Mouse (Mus musculus): ENCODE results near the gene 4930518I15Rik. TPM values are rescaled to one million over a fixed set of nuclear protein-coding genes. Genes with fewer than 3 reads are reported as not detected.
A peak's percentile ranks its signal among the peaks of the same experiment; 100 is the strongest.
"Not testable (repeated sequence)": the region's sequence is repeated elsewhere in the genome, so short reads cannot be mapped to it uniquely, and the experiment has no call there.

Gene 4930518I15Rik
- polyA plus RNA-seq, 1 experiment from 2014 or later, result 8.6 TPM

GRCm38 (mm10) chr2:156825128-156825527 is 32.6 kb downstream of the 4930518I15Rik start:
- H3K36me3 ChIP-seq (ENCODE audit: control insufficient read depth, insufficient read depth, low read length); DNase-seq (ENCODE audit: low spot score); H3K9ac ChIP-seq (ENCODE audit: low read depth, low read length); H3K27ac ChIP-seq (ENCODE audit: low read depth, low read length); ATAC-seq (ENCODE audit: low FRiP score); H3K4me3 ChIP-seq (ENCODE audit: low read depth, low read length); H3K27me3 ChIP-seq (ENCODE audit: control insufficient read depth, insufficient read depth, low read length); H3K4me1 ChIP-seq (replicated peaks; ENCODE audit: control insufficient read depth, insufficient read depth, low read length); H3K9me3 ChIP-seq (ENCODE audit: control insufficient read depth, low read length); H3K4me2 ChIP-seq (replicated peaks; ENCODE audit: low read depth, low read length): not testable (repeated sequence)
- 84% methylated on average over 6 of the region's 6 CpGs for WGBS

GRCm38 (mm10) chr2:156816116-156816515 is 41.6 kb downstream of the 4930518I15Rik start:
- Histone ChIP-seq H3K4me1 (replicated peaks; ENCODE audit: control insufficient read depth, insufficient read depth, low read length) (peaks cover 3% of the 10 kb centered on the region), H3K4me3 (ENCODE audit: low read depth, low read length) (no peak overlapping the region), H3K36me3 (ENCODE audit: control insufficient read depth, insufficient read depth, low read length) (no peaks in the 10 kb centered on the region), H3K4me2 (replicated peaks; ENCODE audit: low read depth, low read length) (no peak overlapping the region), H3K27ac (ENCODE audit: low read depth, low read length) (no peak overlapping the region), H3K9ac (ENCODE audit: low read depth, low read length) (no peak overlapping the region), H3K27me3 (ENCODE audit: control insufficient read depth, insufficient read depth, low read length) (no peaks in the 10 kb centered on the region), H3K9me3 (ENCODE audit: control insufficient read depth, low read length) (no peaks in the 10 kb centered on the region)
- DNase-seq (ENCODE audit: low spot score) (no peak), ATAC-seq (ENCODE audit: low FRiP score) (no peak)
- WGBS, result 77% methylated on average over 1 of the region's 1 CpGs

DNA sequence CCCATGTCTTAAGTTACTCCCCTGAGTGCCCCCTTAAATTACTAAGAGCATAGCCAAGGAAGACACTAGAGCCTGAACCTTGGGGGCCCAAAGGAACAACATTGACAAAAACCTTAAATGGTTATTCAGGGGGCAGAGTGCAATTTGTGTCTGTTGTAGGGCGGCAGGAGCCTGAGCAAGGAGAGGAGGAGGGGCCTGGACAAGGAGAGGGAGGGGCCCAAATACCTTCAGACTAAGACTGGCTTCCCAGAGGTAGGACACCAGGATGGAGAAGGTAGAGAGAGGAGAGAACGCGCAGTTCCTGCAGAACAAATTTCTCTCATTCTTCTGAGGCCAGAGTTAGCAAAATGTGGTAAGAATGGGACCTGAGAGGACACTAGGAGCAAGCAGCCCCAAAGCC is 42.3 kb downstream of the 4930518I15Rik start:
- H3K4me1 ChIP-seq (replicated peaks; ENCODE audit: control insufficient read depth, insufficient read depth, low read length), result peaks cover 3% of the 10 kb centered on the region
- no peak overlapping the region for H3K27ac ChIP-seq (ENCODE audit: low read depth, low read length)
- H3K4me2 ChIP-seq (replicated peaks; ENCODE audit: low read depth, low read length), result no peak overlapping the region
- H3K4me3 ChIP-seq (ENCODE audit: low read depth, low read length), result no peak overlapping the region
- H3K27me3 ChIP-seq (ENCODE audit: control insufficient read depth, insufficient read depth, low read length), result no peaks in the 10 kb centered on the region
- WGBS, result 61% methylated on average over 3 of the region's 3 CpGs
- no peak for ATAC-seq (ENCODE audit: low FRiP score)
- no peaks in the 10 kb centered on the region for H3K9me3 ChIP-seq (ENCODE audit: control insufficient read depth, low read length)
- no peaks in the 10 kb centered on the region for H3K36me3 ChIP-seq (ENCODE audit: control insufficient read depth, insufficient read depth, low read length)
- no peak overlapping the region for H3K9ac ChIP-seq (ENCODE audit: low read depth, low read length)
- DNase-seq (ENCODE audit: low spot score), result no peak

- DNase-seq (ENCODE audit: low spot score) (no peak), ATAC-seq (ENCODE audit: low FRiP score) (no peak)
- Histone ChIP-seq H3K4me2 (replicated peaks; ENCODE audit: low read depth, low read length) (no peak overlapping the region), H3K27ac (ENCODE audit: low read depth, low read length) (0 out of 2 replicates have a peak overlapping the region, but pooled peaks have one; percentile 33), H3K9me3 (ENCODE audit: control insufficient read depth, low read length) (no peaks in the 10 kb centered on the region), H3K36me3 (ENCODE audit: control insufficient read depth, insufficient read depth, low read length) (no peaks in the 10 kb centered on the region), H3K27me3 (ENCODE audit: control insufficient read depth, insufficient read depth, low read length) (no peaks in the 10 kb centered on the region), H3K4me3 (ENCODE audit: low read depth, low read length) (no peak overlapping the region), H3K9ac (ENCODE audit: low read depth, low read length) (no peak overlapping the region), H3K4me1 (replicated peaks; ENCODE audit: control insufficient read depth, insufficient read depth, low read length) (peaks cover 3% of the 10 kb centered on the region)
- WGBS, result 48% methylated on average over 5 of the region's 5 CpGs
These were observed 42.9 kb downstream of the 4930518I15Rik start for GRCm38 (mm10) chr2:156814893-156815292.

DNA sequence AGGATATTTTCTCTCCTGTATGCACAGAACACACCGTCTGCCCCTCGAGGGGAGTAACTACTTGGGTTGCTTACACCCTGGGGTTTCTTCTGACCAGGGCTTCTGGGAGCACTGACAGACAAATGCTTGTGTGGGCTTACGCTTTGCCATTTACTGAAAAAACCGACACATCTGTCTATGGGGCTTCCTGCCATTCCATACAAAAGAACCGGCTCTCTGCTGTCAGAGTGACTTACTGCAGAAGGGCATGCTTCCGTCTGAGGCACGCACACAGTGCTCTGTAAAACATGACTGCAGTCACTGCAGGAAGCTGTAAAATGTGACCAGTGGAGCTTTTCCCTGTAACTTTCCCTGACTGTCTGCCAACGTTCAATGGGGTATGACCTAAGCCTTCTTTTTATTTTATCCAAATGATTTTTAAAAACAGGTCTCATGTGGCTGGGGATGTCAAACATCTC is 43.4 kb downstream of the 4930518I15Rik start:
- ATAC-seq (ENCODE audit: low FRiP score) (no peak), DNase-seq (ENCODE audit: low spot score) (peak; percentile 29)
- Histone ChIP-seq H3K9ac (ENCODE audit: low read depth, low read length) (no peak overlapping the region), H3K4me1 (replicated peaks; ENCODE audit: control insufficient read depth, insufficient read depth, low read length) (peaks cover 3% of the 10 kb centered on the region), H3K4me3 (ENCODE audit: low read depth, low read length) (no peak overlapping the region), H3K27me3 (ENCODE audit: control insufficient read depth, insufficient read depth, low read length) (no peaks in the 10 kb centered on the region), H3K4me2 (replicated peaks; ENCODE audit: low read depth, low read length) (no peak overlapping the region), H3K9me3 (ENCODE audit: control insufficient read depth, low read length) (no peaks in the 10 kb centered on the region), H3K36me3 (ENCODE audit: control insufficient read depth, insufficient read depth, low read length) (no peaks in the 10 kb centered on the region), H3K27ac (ENCODE audit: low read depth, low read length) (0 out of 2 replicates have a peak overlapping the region, but pooled peaks have one; percentile 33)
- 6% methylated on average over 8 of the region's 8 CpGs for WGBS

GRCm38 (mm10) chr2:156811556-156811955 is 46.2 kb downstream of the 4930518I15Rik start:
- ATAC-seq (ENCODE audit: low FRiP score) (no peak), DNase-seq (ENCODE audit: low spot score) (no peak)
- Histone ChIP-seq H3K27ac (ENCODE audit: low read depth, low read length) (no peak overlapping the region), H3K4me1 (replicated peaks; ENCODE audit: control insufficient read depth, insufficient read depth, low read length) (peaks cover 3% of the 10 kb centered on the region), H3K4me2 (replicated peaks; ENCODE audit: low read depth, low read length) (no peak overlapping the region), H3K9me3 (ENCODE audit: control insufficient read depth, low read length) (no peaks in the 10 kb centered on the region), H3K27me3 (ENCODE audit: control insufficient read depth, insufficient read depth, low read length) (no peaks in the 10 kb centered on the region), H3K9ac (ENCODE audit: low read depth, low read length) (no peak overlapping the region), H3K36me3 (ENCODE audit: control insufficient read depth, insufficient read depth, low read length) (no peaks in the 10 kb centered on the region), H3K4me3 (ENCODE audit: low read depth, low read length) (no peak overlapping the region)
- 76% methylated on average over 5 of the region's 5 CpGs for WGBS

DNA sequence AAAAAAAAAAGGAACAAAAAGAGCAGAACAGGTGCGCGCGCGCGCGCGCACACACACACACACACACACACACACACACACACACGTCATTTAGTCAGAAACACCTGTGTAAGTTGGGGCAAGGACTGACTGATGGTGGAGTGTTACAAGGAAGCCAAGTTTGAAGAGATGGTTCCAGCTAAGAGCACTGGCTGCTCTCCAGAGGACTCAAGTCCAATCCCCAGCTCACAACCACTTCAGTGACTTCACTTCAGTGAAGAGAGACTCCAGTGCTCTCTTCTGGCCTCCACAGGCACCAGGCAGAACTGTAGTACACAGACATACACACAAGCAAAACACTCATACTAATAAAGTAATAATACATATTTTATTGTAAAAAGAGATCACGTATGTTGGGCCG is 47.0 kb downstream of the 4930518I15Rik start:
- ATAC-seq (ENCODE audit: low FRiP score), result no peak

GRCm38 (mm10) chr2:156809579-156809978 is 48.2 kb downstream of the 4930518I15Rik start:
- 63% methylated on average over 2 of the region's 2 CpGs for WGBS
- Histone ChIP-seq H3K4me2 (replicated peaks; ENCODE audit: low read depth, low read length) (no peak overlapping the region), H3K27ac (ENCODE audit: low read depth, low read length) (no peak overlapping the region), H3K4me3 (ENCODE audit: low read depth, low read length) (no peak overlapping the region), H3K9me3 (ENCODE audit: control insufficient read depth, low read length) (no peaks in the 10 kb centered on the region), H3K9ac (ENCODE audit: low read depth, low read length) (no peak overlapping the region), H3K27me3 (ENCODE audit: control insufficient read depth, insufficient read depth, low read length) (no peaks in the 10 kb centered on the region), H3K36me3 (ENCODE audit: control insufficient read depth, insufficient read depth, low read length) (no peaks in the 10 kb centered on the region), H3K4me1 (replicated peaks; ENCODE audit: control insufficient read depth, insufficient read depth, low read length) (peaks cover 3% of the 10 kb centered on the region)
- ATAC-seq (ENCODE audit: low FRiP score) (no peak), DNase-seq (ENCODE audit: low spot score) (peak; percentile 87)

More for the DNA sequence above, 47.0 kb downstream of the 4930518I15Rik start:
- H3K4me3 ChIP-seq (ENCODE audit: low read depth, low read length), result no peak overlapping the region
- H3K27ac ChIP-seq (ENCODE audit: low read depth, low read length), result no peak overlapping the region
- no peak for DNase-seq (ENCODE audit: low spot score)
- H3K27me3 ChIP-seq (ENCODE audit: control insufficient read depth, insufficient read depth, low read length), result no peaks in the 10 kb centered on the region
- no peak overlapping the region for H3K4me2 ChIP-seq (replicated peaks; ENCODE audit: low read depth, low read length)
- peaks cover 3% of the 10 kb centered on the region for H3K4me1 ChIP-seq (replicated peaks; ENCODE audit: control insufficient read depth, insufficient read depth, low read length)
- H3K36me3 ChIP-seq (ENCODE audit: control insufficient read depth, insufficient read depth, low read length), result no peaks in the 10 kb centered on the region
- 98% methylated on average over 10 of the region's 10 CpGs for WGBS
- no peak overlapping the region for H3K9ac ChIP-seq (ENCODE audit: low read depth, low read length)
- H3K9me3 ChIP-seq (ENCODE audit: control insufficient read depth, low read length), result no peaks in the 10 kb centered on the region

DNA sequence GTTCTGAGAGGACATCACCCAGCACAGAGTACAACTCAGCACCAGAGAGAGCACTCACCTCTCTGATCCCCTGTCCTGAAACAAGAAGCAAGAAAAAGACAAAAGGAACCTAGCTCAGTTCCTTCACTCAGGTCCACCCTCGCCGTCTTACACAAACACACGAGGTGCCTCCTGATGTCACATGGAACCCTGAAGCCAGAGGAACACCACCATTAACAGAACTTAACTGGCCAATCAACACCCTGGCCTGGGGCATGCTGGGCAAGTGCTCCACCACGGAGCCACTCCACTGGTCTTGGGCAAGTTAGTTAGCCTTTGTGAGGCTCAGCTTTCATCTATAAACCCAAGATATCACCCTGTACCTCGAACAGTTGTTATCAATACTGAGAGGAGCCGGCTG is 50.9 kb downstream of the 4930518I15Rik start:
- Histone ChIP-seq H3K4me3 (ENCODE audit: low read depth, low read length) (no peak overlapping the region), H3K9me3 (ENCODE audit: control insufficient read depth, low read length) (no peaks in the 10 kb centered on the region), H3K27me3 (ENCODE audit: control insufficient read depth, insufficient read depth, low read length) (no peaks in the 10 kb centered on the region), H3K36me3 (ENCODE audit: control insufficient read depth, insufficient read depth, low read length) (no peaks in the 10 kb centered on the region), H3K9ac (ENCODE audit: low read depth, low read length) (no peak overlapping the region), H3K27ac (ENCODE audit: low read depth, low read length) (no peak overlapping the region), H3K4me2 (replicated peaks; ENCODE audit: low read depth, low read length) (no peak overlapping the region), H3K4me1 (replicated peaks; ENCODE audit: control insufficient read depth, insufficient read depth, low read length) (no peaks in the 10 kb centered on the region)
- 75% methylated on average over 6 of the region's 6 CpGs for WGBS
- no peak for DNase-seq (ENCODE audit: low spot score)
- ATAC-seq (ENCODE audit: low FRiP score), result no peak
